Mouse (Mus musculus) forebrain, embryonic 13.5 days (tissue): Measurements from ENCODE around the gene Olfr1509. TPM values are rescaled to one million over a fixed set of nuclear protein-coding genes. Genes with fewer than 3 reads are reported as not detected.
"Not testable (repeated sequence)": the region's sequence is repeated elsewhere in the genome, so short reads cannot be mapped to it uniquely, and the experiment has no call there.

Experiments
- ATAC-seq: fragments of 200-750 bp; cut with Nextera tagmentation; 2 replicates; pipeline ENCODE4 v1.8.0; 2017
- H3K27ac ChIP-seq: fragments of 300-500 bp; sonication (generic); 2 replicates; pipeline ENCODE4 v1.5.1; 2015; ENCODE audit warnings: inconsistent platforms, mild to moderate bottlenecking, moderate library complexity
- H3K27me3 ChIP-seq: fragments of 300-500 bp; sonication (generic); 2 replicates; pipeline ENCODE4 v1.6.1; 2015; ENCODE audit warnings: mild to moderate bottlenecking, inconsistent platforms
- H3K36me3 ChIP-seq: fragments of 300-500 bp; sonication (generic); 2 replicates; pipeline ENCODE4 v1.6.1; 2015; ENCODE audit warnings: mild to moderate bottlenecking, inconsistent platforms; ENCODE audit not compliant: poor library complexity, severe bottlenecking
- H3K4me1 ChIP-seq: fragments of 300-500 bp; sonication (generic); 2 replicates; pipeline ENCODE4 v1.6.1; 2015; ENCODE audit warnings: inconsistent platforms
- H3K4me2 ChIP-seq: fragments of 300-500 bp; sonication (generic); 2 replicates; pipeline ENCODE4 v1.6.1; 2015; ENCODE audit warnings: inconsistent platforms, mild to moderate bottlenecking, moderate library complexity
- H3K4me3 ChIP-seq: fragments of 300-500 bp; sonication (generic); 2 replicates; pipeline ENCODE4 v1.5.1; 2015; ENCODE audit warnings: mild to moderate bottlenecking, inconsistent platforms
- H3K9ac ChIP-seq: fragments of 300-500 bp; sonication (generic); 2 replicates; pipeline ENCODE4 v1.6.1; 2015; ENCODE audit warnings: mild to moderate bottlenecking, inconsistent platforms
- H3K9me3 ChIP-seq: fragments of 300-500 bp; sonication (generic); replicated peaks from 2 replicates; pipeline ENCODE4 v1.6.1; 2016; ENCODE audit warnings: inconsistent platforms
- WGBS: fragments of 180-500 bp; shearing (Covaris S2); methylation state at CpG from one replicate; pipeline ENCODE4 v1.1.7; 2015; 5-methylcytosine and 5-hydroxymethylcytosine counted together
- polyA plus RNA-seq: library from polyadenylated mRNA; unstranded; fragments of >200 nt; fragmentation: Nextera tagmentation; extraction: Ambion mirVana; gene quantifications from 2 replicates; pipeline ENCODE4 v1.2.1, GENCODE M21; 2015

Olfr1509 gene
- polyA plus RNA-seq = not detected in 2 replicates

GRCm38 (mm10) chr14:52442690-52443089 lies at the start of gene Olfr1509:
Gene Olfr1509 (plus strand): TSS chr14:52442990.
- Histone ChIP-seq H3K4me3 (no peak within 1 kb of the TSS), H3K9ac (no peak within 1 kb of the TSS), H3K9me3 (no peaks in the 10 kb centered on the region), H3K36me3 (no peaks in the 10 kb centered on the region), H3K4me1 (no peaks in the 10 kb centered on the region), H3K27me3 (no peaks in the 10 kb centered on the region), H3K4me2 (no peak within 1 kb of the TSS), H3K27ac (no peak within 1 kb of the TSS)
- no peak for ATAC-seq

DNA sequence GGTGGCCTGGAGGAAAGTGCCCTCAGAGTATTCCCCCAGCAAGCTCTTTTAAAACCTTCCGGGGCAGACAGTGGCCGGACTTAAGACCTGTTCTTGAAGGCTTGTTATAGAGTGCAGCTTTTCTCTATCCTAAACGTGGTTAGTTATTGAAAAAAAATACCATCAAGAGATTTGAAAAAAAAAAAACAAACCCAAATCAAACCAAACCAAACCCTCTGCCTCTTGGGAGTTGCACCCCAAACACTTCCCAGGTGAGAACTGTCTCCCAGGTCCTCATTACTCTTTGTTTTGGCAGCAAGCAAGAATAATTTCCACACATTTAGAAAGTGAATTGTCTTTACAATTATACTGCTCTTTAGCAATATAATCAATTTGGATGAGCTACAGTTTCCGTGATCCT lies 45.5 kb upstream of the Olfr1509 start, which contains the start of gene Olfr1511:
Olfr1511 (minus strand) TSS at position 101 of the 400 bp plus-strand sequence.
- no peaks in the 10 kb centered on the region for H3K27me3 ChIP-seq
- H3K4me2 ChIP-seq = no peak within 1 kb of the TSS
- H3K36me3 ChIP-seq = no peaks in the 10 kb centered on the region
- no peak within 1 kb of the TSS for H3K27ac ChIP-seq
- 82% methylated on average over 4 of the region's 4 CpGs for WGBS
- H3K9me3 ChIP-seq = no peaks in the 10 kb centered on the region
- H3K4me3 ChIP-seq = no peak within 1 kb of the TSS
- H3K4me1 ChIP-seq = no peaks in the 10 kb centered on the region
- no peak within 1 kb of the TSS for H3K9ac ChIP-seq
- ATAC-seq = no peak

DNA sequence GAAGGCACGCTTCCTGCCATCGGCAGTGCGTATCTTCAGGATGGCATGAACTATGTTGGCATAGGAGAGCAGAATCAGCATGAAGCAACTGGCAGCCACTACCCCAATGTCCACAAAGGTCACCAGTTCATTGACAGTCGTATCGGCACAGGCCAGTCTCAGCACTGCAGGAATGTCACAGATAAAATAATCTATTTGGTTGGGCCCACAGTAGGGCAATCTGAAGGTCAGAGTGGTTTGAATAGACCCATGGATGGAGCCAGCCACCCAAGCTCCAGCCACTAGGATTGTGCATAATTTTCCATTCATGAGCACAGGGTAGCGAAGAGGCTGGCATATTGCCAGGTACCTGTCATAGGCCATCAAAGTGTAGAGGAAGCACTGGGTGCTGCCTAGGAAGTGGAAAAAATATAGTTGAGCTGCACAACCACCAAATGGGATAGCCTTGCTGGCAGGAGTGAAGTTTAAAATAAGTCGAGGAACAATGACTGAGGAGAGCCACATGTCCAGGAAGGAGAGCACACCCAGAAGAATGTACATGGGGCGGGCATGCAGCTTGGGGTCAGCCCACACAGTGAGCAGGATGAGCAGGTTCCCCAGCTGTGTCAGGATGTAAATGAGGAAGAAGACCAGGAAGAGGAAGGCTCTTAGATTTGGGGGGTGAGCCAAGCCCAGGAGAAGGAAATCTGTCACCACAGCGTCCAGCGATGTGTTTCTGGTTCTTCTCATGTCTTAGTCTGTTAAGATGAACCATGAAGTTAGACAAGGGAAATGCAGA lies 32.5 kb upstream of the Olfr1509 start:
- H3K4me3 ChIP-seq, H3K4me1 ChIP-seq, H3K9me3 ChIP-seq, H3K36me3 ChIP-seq, H3K27ac ChIP-seq, ATAC-seq, H3K9ac ChIP-seq, H3K4me2 ChIP-seq, H3K27me3 ChIP-seq: not testable (repeated sequence)
- 82% methylated on average over 8 of the region's 10 CpGs for WGBS

- Histone ChIP-seq H3K4me1 (no peaks in the 10 kb centered on the region), H3K9ac (no peak within 1 kb of the TSS), H3K27ac (no peak within 1 kb of the TSS), H3K36me3 (no peaks in the 10 kb centered on the region), H3K9me3 (no peaks in the 10 kb centered on the region), H3K4me3 (no peak within 1 kb of the TSS), H3K27me3 (no peaks in the 10 kb centered on the region), H3K4me2 (no peak within 1 kb of the TSS)
- WGBS = 85% methylated on average over 3 of the region's 3 CpGs
- ATAC-seq = no peak
These were observed 28.5 kb upstream of the Olfr1509 start, which contains the start of gene Olfr1510 for GRCm38 (mm10) chr14:52414273-52414672. Gene Olfr1510 (minus strand): TSS chr14:52414373.

DNA sequence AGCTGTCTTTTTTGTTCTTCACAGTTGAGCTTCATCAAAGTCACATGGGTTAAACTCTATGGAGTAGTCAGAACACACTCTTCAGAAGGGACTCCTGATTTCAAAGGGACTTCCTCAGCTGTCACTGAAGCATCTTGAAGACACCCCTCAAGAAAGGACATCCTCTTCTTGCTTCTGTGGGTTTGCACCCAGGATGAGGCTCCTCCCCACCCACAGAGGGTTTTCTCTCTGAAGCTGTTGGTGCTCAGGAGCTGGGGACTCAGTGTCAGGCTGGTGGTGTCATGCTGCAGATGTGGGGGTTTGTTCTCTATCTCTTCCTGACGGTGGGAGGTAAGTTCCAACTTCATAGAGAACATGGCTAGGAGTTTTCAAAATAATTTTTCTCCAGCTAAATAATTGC lies 15.1 kb upstream of the Olfr1509 start:
- WGBS = 100% methylated on average over 1 of the region's 1 CpGs
- H3K27ac ChIP-seq = no peak overlapping the region
- no peaks in the 10 kb centered on the region for H3K27me3 ChIP-seq
- H3K36me3 ChIP-seq = no peaks in the 10 kb centered on the region
- no peaks in the 10 kb centered on the region for H3K4me1 ChIP-seq
- no peak for ATAC-seq
- H3K4me2 ChIP-seq = no peak overlapping the region
- no peaks in the 10 kb centered on the region for H3K9me3 ChIP-seq
- no peak overlapping the region for H3K4me3 ChIP-seq
- no peak overlapping the region for H3K9ac ChIP-seq

DNA sequence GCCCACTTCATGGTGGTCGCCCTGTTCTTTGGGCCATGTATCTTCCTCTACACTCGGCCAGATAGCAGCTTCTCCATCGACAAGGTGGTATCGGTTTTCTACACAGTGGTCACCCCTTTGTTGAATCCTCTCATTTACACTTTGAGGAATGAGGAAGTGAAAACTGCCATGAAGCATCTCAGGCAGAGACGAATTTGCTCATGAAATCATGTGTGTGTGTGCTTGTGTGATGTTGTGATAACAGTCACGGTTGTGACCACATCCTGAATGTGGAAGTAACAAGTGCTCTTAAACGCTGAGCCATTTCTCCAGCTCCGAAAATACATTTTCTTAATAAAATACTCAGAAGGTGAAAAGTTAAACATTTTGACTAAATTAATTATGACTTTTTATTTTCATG lies 8.3 kb downstream of the Olfr1509 start:
- 90% methylated on average over 8 of the region's 8 CpGs for WGBS
- no peaks in the 10 kb centered on the region for H3K4me1 ChIP-seq
- no peak overlapping the region for H3K4me3 ChIP-seq
- H3K27ac ChIP-seq = no peak overlapping the region
- no peaks in the 10 kb centered on the region for H3K27me3 ChIP-seq
- ATAC-seq = no peak
- H3K9ac ChIP-seq = no peak overlapping the region
- H3K4me2 ChIP-seq = no peak overlapping the region
- no peaks in the 10 kb centered on the region for H3K36me3 ChIP-seq
- no peaks in the 10 kb centered on the region for H3K9me3 ChIP-seq

DNA sequence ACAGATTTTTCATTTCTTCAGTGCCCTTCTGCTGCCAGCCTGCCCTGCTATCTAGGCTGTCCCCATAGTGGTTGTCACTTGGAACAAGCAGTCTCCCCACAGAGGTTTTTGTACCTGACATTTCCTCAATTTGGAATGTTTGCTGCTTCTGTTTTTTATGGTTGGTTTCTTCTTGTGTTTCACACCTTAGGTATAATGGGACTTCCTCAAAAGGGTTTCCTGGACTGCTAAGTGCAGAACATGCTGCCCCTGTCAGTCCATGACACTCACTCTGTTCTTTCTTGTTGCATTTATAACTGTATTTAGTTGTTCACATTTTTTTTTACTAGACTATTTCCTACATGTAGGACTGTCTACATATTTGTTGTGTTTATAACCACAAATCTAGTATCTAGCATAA lies 19.1 kb downstream of the Olfr1509 start:
- H3K4me3 ChIP-seq = no peak overlapping the region
- no peak overlapping the region for H3K27ac ChIP-seq
- no peaks in the 10 kb centered on the region for H3K27me3 ChIP-seq
- no peaks in the 10 kb centered on the region for H3K4me1 ChIP-seq
- H3K9ac ChIP-seq = no peak overlapping the region
- no peaks in the 10 kb centered on the region for H3K36me3 ChIP-seq
- no peak for ATAC-seq
- H3K4me2 ChIP-seq = no peak overlapping the region
- H3K9me3 ChIP-seq = 0 out of 2 replicates have a peak, but pooled peaks cover under 1% of the 10 kb centered on the region

DNA sequence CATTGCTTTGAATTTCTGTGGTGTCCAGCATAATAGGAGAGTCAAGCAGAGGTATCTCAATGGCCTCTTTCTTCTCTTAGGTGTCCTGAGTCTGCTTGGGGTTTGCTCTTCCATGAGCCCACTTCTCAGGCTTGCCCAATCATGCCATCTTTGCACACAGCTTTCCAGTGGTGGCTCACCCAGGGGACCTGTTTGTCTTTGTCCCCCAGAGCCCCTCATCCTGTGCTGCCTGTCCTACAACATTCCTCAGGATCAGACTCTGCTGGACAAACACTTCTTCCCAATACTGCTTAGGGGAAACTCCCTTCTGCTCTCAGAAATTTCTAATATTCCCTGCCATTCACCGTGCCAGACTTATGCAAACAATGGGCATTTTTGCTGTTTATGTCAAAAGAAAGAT lies 22.9 kb downstream of the Olfr1509 start:
- no peak overlapping the region for H3K9ac ChIP-seq
- no peaks in the 10 kb centered on the region for H3K4me1 ChIP-seq
- no peak overlapping the region for H3K4me2 ChIP-seq
- no peak for ATAC-seq
- 88% methylated on average over 1 of the region's 1 CpGs for WGBS
- H3K27ac ChIP-seq = no peak overlapping the region
- no peak overlapping the region for H3K4me3 ChIP-seq
- no peaks in the 10 kb centered on the region for H3K9me3 ChIP-seq
- H3K27me3 ChIP-seq = no peaks in the 10 kb centered on the region
- no peaks in the 10 kb centered on the region for H3K36me3 ChIP-seq

GRCm38 (mm10) chr14:52467395-52467794 lies 24.6 kb downstream of the Olfr1509 start, which contains the start of gene Olfr1508:
Gene Olfr1508 (minus strand): TSS chr14:52467495.
- ATAC-seq = no peak
- H3K4me2 ChIP-seq = no peak within 1 kb of the TSS
- H3K27ac ChIP-seq = no peak within 1 kb of the TSS
- no peak within 1 kb of the TSS for H3K9ac ChIP-seq
- no peaks in the 10 kb centered on the region for H3K27me3 ChIP-seq
- no peaks in the 10 kb centered on the region for H3K36me3 ChIP-seq
- H3K9me3 ChIP-seq = no peaks in the 10 kb centered on the region
- no peaks in the 10 kb centered on the region for H3K4me1 ChIP-seq
- H3K4me3 ChIP-seq = no peak within 1 kb of the TSS
- 75% methylated on average over 2 of the region's 2 CpGs for WGBS

DNA sequence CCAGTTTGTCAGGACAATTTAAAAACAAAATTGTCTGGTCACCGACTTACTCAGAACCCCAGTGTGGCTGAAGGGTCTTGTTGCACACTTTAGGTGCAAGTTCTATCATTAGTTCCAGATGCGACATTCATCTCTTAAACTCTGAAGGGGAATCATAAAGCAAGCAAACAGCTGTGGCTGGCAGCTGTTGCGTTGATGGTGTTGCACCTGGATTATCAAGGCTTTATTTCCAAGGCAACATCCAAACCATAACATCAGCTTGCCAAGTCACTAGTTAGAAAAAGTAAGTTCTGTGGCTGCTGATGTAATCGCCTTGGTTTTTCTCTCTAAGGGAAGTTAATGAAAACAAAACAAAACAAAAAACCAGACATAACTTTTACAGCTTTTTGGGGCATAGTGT lies 52.7 kb downstream of the Olfr1509 start, which contains the start of gene Olfr1507:
Olfr1507 (minus strand) TSS at position 234 of the 400 bp plus-strand sequence.
- no peak for ATAC-seq
- Histone ChIP-seq H3K27me3 (no peaks in the 10 kb centered on the region), H3K9ac (no peak within 1 kb of the TSS), H3K9me3 (no peaks in the 10 kb centered on the region), H3K4me3 (no peak within 1 kb of the TSS), H3K36me3 (no peaks in the 10 kb centered on the region), H3K4me2 (no peak within 1 kb of the TSS), H3K4me1 (no peaks in the 10 kb centered on the region), H3K27ac (no peak within 1 kb of the TSS)
- 87% methylated on average over 4 of the region's 4 CpGs for WGBS
